Mouse (Mus musculus): Measurements from ENCODE around the gene Cchcr1. TPM values are rescaled to one million over a fixed set of nuclear protein-coding genes. Genes with fewer than 3 reads are reported as not detected.

The Cchcr1 gene
- total RNA-seq, 1 experiment = 28.5 TPM

DNA sequence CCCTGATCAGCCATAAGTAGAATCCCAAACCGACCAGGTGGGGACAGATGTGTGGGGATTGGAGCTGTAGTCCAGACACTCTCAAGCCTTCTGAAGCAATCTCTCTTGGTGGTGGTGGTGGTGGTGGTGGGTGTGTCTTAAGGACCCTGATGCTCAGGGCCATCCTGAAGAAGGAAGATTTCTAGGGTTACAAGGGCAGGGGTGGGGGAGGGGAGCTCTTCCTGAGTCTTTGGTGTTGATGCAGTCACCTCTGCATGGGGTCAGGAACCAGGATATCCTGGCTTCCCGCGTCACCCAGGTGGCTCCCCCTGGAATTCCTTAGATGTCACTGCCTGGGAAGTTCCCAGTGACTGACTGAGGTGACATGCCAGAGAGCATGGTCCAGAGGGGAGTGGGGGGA is 15.5 kb downstream of the Cchcr1 start:
- no peak for TF ChIP-seq ZC3H11A (IDR thresholded peaks at IDR 0.05; ENCODE audit: borderline replicate concordance, low read depth, low read length)
- Histone ChIP-seq H3K4me1 (ENCODE audit: control insufficient read depth in 2 of 2, insufficient read depth in 2 of 2, low read length in 2 of 2, poor library complexity in 1 of 2) (peaks cover 4 to 38% of the 10 kb centered on the region in 2 experiments; a peak in 3 of 4 replicates), H3K9ac (ENCODE audit: insufficient read depth, low read depth, low read length, poor library complexity, severe bottlenecking) (no peak overlapping the region), H3K9me3 (ENCODE audit: control insufficient read depth, insufficient read depth, low read depth, low read length) (no peaks in the 10 kb centered on the region), H3K27ac (ENCODE audit: insufficient read depth, low read depth, low read length, poor library complexity, severe bottlenecking) (peak overlapping the region; percentile 58; the same call in 1 of the 2 replicates), H3K4me3 (ENCODE audit: insufficient read depth in 1 of 2, low read depth in 1 of 2, low read length in 2 of 2, poor library complexity in 1 of 2, severe bottlenecking in 1 of 2) (no peak overlapping the region), H3K36me3 (ENCODE audit: control insufficient read depth, insufficient read depth, low read length, poor library complexity, severe bottlenecking) (peaks cover 12% of the 10 kb centered on the region)
- in situ Hi-C loops (cut with MboI; ENCODE audit: low sequenced_read_pairs in 2 of 2, unreplicated experiment in 2 of 2) = no loop called here
- DNase-seq (ENCODE audit: low read depth, low spot score) = no peak

DNA sequence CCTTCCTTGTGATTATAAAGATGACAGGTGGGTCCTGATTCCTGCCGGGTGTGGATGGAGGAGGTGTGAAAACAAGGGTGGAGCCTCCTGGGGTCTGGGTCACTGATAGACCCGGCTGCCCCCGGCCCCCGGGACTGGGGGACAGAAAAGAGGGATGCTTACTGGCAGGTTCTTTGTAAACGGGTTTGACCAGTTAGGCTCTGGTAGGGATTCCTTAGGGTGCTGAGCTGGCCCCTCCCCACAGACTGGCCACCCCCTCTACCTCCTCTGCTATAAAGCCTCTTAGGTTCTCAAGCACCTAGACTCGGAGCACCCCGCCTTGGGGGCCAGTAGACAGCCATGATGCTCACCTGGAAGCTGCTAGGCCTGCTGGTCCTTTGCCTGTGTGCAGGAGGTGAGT is 16.0 kb downstream of the Cchcr1 start, which contains the start of gene Psors1c2:
Psors1c2 (plus strand) TSS at position 301 of the 400 bp plus-strand sequence.
- Histone ChIP-seq H3K4me3 (ENCODE audit: insufficient read depth in 1 of 2, low read depth in 1 of 2, low read length in 2 of 2, poor library complexity in 1 of 2, severe bottlenecking in 1 of 2) (no peak within 1 kb of the TSS), H3K9me3 (ENCODE audit: control insufficient read depth, insufficient read depth, low read depth, low read length) (no peaks in the 10 kb centered on the region), H3K9ac (ENCODE audit: insufficient read depth, low read depth, low read length, poor library complexity, severe bottlenecking) (no peak within 1 kb of the TSS; the same call in 1 of the 2 replicates), H3K4me1 (ENCODE audit: control insufficient read depth in 2 of 2, insufficient read depth in 2 of 2, low read length in 2 of 2, poor library complexity in 1 of 2) (peaks cover 4 to 38% of the 10 kb centered on the region in 2 experiments; a peak in 3 of 4 replicates), H3K27ac (ENCODE audit: insufficient read depth, low read depth, low read length, poor library complexity, severe bottlenecking) (peak within 1 kb of the TSS; percentile 58; the same call in 1 of the 2 replicates), H3K36me3 (ENCODE audit: control insufficient read depth, insufficient read depth, low read length, poor library complexity, severe bottlenecking) (peaks cover 12% of the 10 kb centered on the region)
- no peak for DNase-seq (ENCODE audit: low read depth, low spot score)
- no peak for TF ChIP-seq MAFK (IDR thresholded peaks at IDR 0.05; ENCODE audit: insufficient read depth, low read depth, low read length)
- TF ChIP-seq ZC3H11A (IDR thresholded peaks at IDR 0.05; ENCODE audit: borderline replicate concordance, low read depth, low read length) = no peak
- no peak for TF ChIP-seq CHD2 (IDR thresholded peaks at IDR 0.05; ENCODE audit: low read depth, low read length)
- TF ChIP-seq ZNF384 (IDR thresholded peaks at IDR 0.05; ENCODE audit: low read depth, low read length) = no peak
- TF ChIP-seq HCFC1 (IDR thresholded peaks at IDR 0.05; ENCODE audit: borderline replicate concordance, insufficient read depth, low read length) = no peak
- in situ Hi-C loops (cut with MboI; ENCODE audit: low sequenced_read_pairs in 2 of 2, unreplicated experiment in 2 of 2) = no loop called here

DNA sequence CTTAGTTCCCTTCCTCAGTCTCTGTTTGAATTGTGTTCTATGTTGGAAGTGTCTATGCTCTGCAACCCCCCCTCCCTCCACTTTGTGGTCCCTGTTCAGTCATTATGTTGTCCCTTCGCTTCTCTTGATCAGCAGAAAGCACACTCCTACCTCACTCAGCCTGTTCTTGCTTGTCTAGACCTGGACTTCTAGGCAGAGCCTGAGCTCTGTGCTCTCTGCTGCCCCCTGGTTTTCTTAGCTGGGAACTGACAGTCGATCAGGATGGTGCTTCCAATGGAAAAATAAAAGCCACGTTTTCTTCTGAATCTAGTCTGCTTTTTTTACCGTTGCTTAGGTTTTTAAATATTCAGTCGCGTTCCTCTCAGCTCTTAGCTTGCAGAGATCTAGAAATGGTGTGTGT is 17.4 kb downstream of the Cchcr1 start:
- H3K27ac ChIP-seq (ENCODE audit: insufficient read depth, low read depth, low read length, poor library complexity, severe bottlenecking) = no peak overlapping the region
- no peak for TF ChIP-seq ZNF384 (IDR thresholded peaks at IDR 0.05; ENCODE audit: low read depth, low read length)
- TF ChIP-seq MAFK (IDR thresholded peaks at IDR 0.05; ENCODE audit: insufficient read depth, low read depth, low read length) = no peak
- peak; percentile 28; the same call in 1 of the 2 replicates for TF ChIP-seq ZC3H11A (IDR thresholded peaks at IDR 0.05; ENCODE audit: borderline replicate concordance, low read depth, low read length)
- no peak for TF ChIP-seq HCFC1 (IDR thresholded peaks at IDR 0.05; ENCODE audit: borderline replicate concordance, insufficient read depth, low read length)
- DNase-seq (ENCODE audit: low read depth, low spot score) = no peak
- peaks cover 4% of the 10 kb centered on the region for H3K36me3 ChIP-seq (ENCODE audit: control insufficient read depth, insufficient read depth, low read length, poor library complexity, severe bottlenecking)
- H3K4me3 ChIP-seq (ENCODE audit: insufficient read depth in 1 of 2, low read depth in 1 of 2, low read length in 2 of 2, poor library complexity in 1 of 2, severe bottlenecking in 1 of 2) = no peak overlapping the region
- no peaks in the 10 kb centered on the region for H3K9me3 ChIP-seq (ENCODE audit: control insufficient read depth, insufficient read depth, low read depth, low read length)
- peak overlapping the region; percentile 46; the same call in 1 of the 2 replicates for H3K9ac ChIP-seq (ENCODE audit: insufficient read depth, low read depth, low read length, poor library complexity, severe bottlenecking)
- peaks cover 4 to 40% of the 10 kb centered on the region in 2 experiments; a peak in 3 of 4 replicates for H3K4me1 ChIP-seq (ENCODE audit: control insufficient read depth in 2 of 2, insufficient read depth in 2 of 2, low read length in 2 of 2, poor library complexity in 1 of 2)
- in situ Hi-C loops (cut with MboI; ENCODE audit: low sequenced_read_pairs in 2 of 2, unreplicated experiment in 2 of 2) = no loop called here

DNA sequence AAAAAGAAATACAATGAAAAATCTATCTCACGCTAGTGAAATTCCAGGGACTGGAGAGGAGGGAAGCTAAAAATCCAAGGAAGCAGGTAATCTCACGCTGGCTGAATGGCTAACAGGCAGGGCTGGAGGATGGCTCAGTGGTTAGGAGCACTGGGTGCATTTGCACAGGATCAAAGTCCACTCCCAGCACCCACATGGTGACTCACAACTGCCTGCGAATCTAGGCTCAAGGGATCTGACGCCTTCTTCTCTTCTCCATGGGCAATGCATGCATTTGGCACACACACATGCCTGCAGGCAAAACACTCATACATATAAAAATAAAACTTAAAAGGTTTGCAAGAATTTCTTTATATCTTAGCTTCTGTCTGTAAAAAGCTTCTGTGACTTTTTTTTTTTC is 20.5 kb downstream of the Cchcr1 start:
- H3K4me3 ChIP-seq (ENCODE audit: insufficient read depth in 1 of 2, low read depth in 1 of 2, low read length in 2 of 2, poor library complexity in 1 of 2, severe bottlenecking in 1 of 2) = no peak overlapping the region
- DNase-seq (ENCODE audit: low read depth, low spot score) = no peak
- H3K9ac ChIP-seq (ENCODE audit: insufficient read depth, low read depth, low read length, poor library complexity, severe bottlenecking) = no peak overlapping the region
- H3K4me1 ChIP-seq (ENCODE audit: control insufficient read depth in 2 of 2, insufficient read depth in 2 of 2, low read length in 2 of 2, poor library complexity in 1 of 2) = peaks cover 2 to 23% of the 10 kb centered on the region in 2 experiments; a peak in 3 of 4 replicates
- no peak for TF ChIP-seq ZNF384 (IDR thresholded peaks at IDR 0.05; ENCODE audit: low read depth, low read length)
- TF ChIP-seq ZC3H11A (IDR thresholded peaks at IDR 0.05; ENCODE audit: borderline replicate concordance, low read depth, low read length) = no peak
- no peak for TF ChIP-seq HCFC1 (IDR thresholded peaks at IDR 0.05; ENCODE audit: borderline replicate concordance, insufficient read depth, low read length)
- TF ChIP-seq MAFK (IDR thresholded peaks at IDR 0.05; ENCODE audit: insufficient read depth, low read depth, low read length) = no peak
- no peak for TF ChIP-seq CHD2 (IDR thresholded peaks at IDR 0.05; ENCODE audit: low read depth, low read length)
- no peak overlapping the region for H3K27ac ChIP-seq (ENCODE audit: insufficient read depth, low read depth, low read length, poor library complexity, severe bottlenecking)
- in situ Hi-C loops (cut with MboI; ENCODE audit: low sequenced_read_pairs in 2 of 2, unreplicated experiment in 2 of 2) = no loop called here
- no peaks in the 10 kb centered on the region for H3K9me3 ChIP-seq (ENCODE audit: control insufficient read depth, insufficient read depth, low read depth, low read length)
- H3K36me3 ChIP-seq (ENCODE audit: control insufficient read depth, insufficient read depth, low read length, poor library complexity, severe bottlenecking) = no peaks in the 10 kb centered on the region

DNA sequence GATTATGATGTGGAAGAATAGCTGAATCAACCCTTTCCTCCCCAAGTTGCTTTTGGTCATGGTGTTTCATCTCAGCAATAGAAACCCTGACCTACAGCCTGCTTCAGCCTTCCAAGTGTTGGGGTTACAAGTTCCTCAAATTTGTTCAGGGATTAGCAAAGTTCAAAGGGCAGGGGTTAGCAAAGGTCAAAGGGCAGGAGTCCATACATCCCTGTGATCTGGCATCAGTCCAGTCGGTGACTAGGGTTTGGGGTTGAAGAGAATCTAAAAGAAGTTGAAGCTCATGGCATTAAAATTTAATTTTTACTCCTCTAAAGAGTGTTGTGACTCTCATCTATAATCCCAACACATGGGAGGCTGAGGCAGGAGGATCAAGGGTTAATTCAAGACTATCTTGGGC is 21.6 kb downstream of the Cchcr1 start:
- H3K36me3 ChIP-seq (ENCODE audit: control insufficient read depth, insufficient read depth, low read length, poor library complexity, severe bottlenecking) = no peaks in the 10 kb centered on the region
- no peak overlapping the region for H3K27ac ChIP-seq (ENCODE audit: insufficient read depth, low read depth, low read length, poor library complexity, severe bottlenecking)
- TF ChIP-seq CHD2 (IDR thresholded peaks at IDR 0.05; ENCODE audit: low read depth, low read length) (no peak), ZNF384 (IDR thresholded peaks at IDR 0.05; ENCODE audit: low read depth, low read length) (no peak), MAFK (IDR thresholded peaks at IDR 0.05; ENCODE audit: insufficient read depth, low read depth, low read length) (no peak)
- H3K9me3 ChIP-seq (ENCODE audit: control insufficient read depth, insufficient read depth, low read depth, low read length) = no peaks in the 10 kb centered on the region
- no peak overlapping the region for H3K9ac ChIP-seq (ENCODE audit: insufficient read depth, low read depth, low read length, poor library complexity, severe bottlenecking)
- H3K4me3 ChIP-seq (ENCODE audit: insufficient read depth in 1 of 2, low read depth in 1 of 2, low read length in 2 of 2, poor library complexity in 1 of 2, severe bottlenecking in 1 of 2) = no peak overlapping the region
- in situ Hi-C loops (cut with MboI; ENCODE audit: low sequenced_read_pairs in 2 of 2, unreplicated experiment in 2 of 2) = no loop called here
- no peak for DNase-seq (ENCODE audit: low read depth, low spot score)
- peaks cover under 1 to 17% of the 10 kb centered on the region in 2 experiments; a peak in 3 of 4 replicates for H3K4me1 ChIP-seq (ENCODE audit: control insufficient read depth in 2 of 2, insufficient read depth in 2 of 2, low read length in 2 of 2, poor library complexity in 1 of 2)

Data from ES-E14 (cell line).